Mouse (Mus musculus) bone marrow macrophage, adult 2 months (primary cell): ENCODE measurements around the gene Prkab2.

ENCODE experiments used
- CTCF ChIP-seq: IDR thresholded peaks from 2 replicates; pipeline ENCODE4 v1.5.1; 2012; ENCODE audit warnings: low read depth, mild to moderate bottlenecking, low read length, moderate library complexity
- POLR2A ChIP-seq: IDR thresholded peaks from 2 replicates; pipeline ENCODE4 v1.6.1; 2012; ENCODE audit warnings: mild to moderate bottlenecking, low read depth, low read length, borderline replicate concordance

GRCm38 (mm10) chr3:97674644-97675110 is 16.7 kb downstream of the Prkab2 start, which contains the start of gene Gm17651:
- TF ChIP-seq CTCF (no peak), POLR2A (no peak)
